Mouse (Mus musculus): Measurements from ENCODE around the gene Rsf1. TPM values are rescaled to one million over a fixed set of nuclear protein-coding genes. Genes with fewer than 3 reads are reported as not detected.

Rsf1 gene
- polyA plus RNA-seq, 1 experiment, result 66.4 TPM

DNA sequence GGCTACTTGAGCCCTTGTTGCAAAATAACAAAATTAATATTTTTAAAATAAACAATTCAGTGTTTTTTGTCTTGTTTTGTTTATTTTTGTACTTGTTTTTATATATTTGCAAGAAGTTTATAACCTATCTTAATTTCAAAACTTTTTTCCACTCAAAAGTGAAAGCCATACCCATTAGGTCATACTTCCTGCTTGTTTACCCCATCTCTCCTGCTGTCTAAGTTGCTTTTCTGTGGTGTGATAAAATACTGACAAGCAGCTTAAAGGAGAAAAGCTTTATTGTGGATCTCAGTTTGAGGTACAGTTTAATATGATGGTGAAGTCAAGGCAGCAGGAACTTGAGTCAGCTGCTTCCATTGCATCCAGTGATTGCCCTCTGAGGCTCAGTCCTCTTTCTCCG, 53.2 kb downstream of the Rsf1 start:
- Histone ChIP-seq H3K27ac (ENCODE audit: insufficient read depth, low read length) (no peak overlapping the region), H3K9me3 (replicated peaks; ENCODE audit: control insufficient read depth, insufficient read depth, low read length, poor library complexity, severe bottlenecking) (no peaks in the 10 kb centered on the region), H3K4me1 (ENCODE audit: control insufficient read depth, insufficient read depth, low read length) (no peaks in the 10 kb centered on the region), H3K4me3 (ENCODE audit: low read depth, low read length) (no peak overlapping the region), H3K27me3 (ENCODE audit: control insufficient read depth, insufficient read depth, low read length, poor library complexity, severe bottlenecking) (no peaks in the 10 kb centered on the region), H3K9ac (ENCODE audit: low read depth, poor library complexity, severe bottlenecking) (no peak overlapping the region), H3K36me3 (ENCODE audit: control insufficient read depth, insufficient read depth, low read length, poor library complexity, severe bottlenecking) (peaks cover 3% of the 10 kb centered on the region; the same call in 1 of the 2 replicates)
- TF ChIP-seq POLR2A (IDR thresholded peaks at IDR 0.05; ENCODE audit: insufficient read depth, low read length), result no peak
- no peak for TF ChIP-seq CTCF (IDR thresholded peaks at IDR 0.05; ENCODE audit: low read depth, low read length)
- no peak for TF ChIP-seq EP300 (IDR thresholded peaks at IDR 0.05; ENCODE audit: insufficient read depth, low read depth, low read length)

- TF ChIP-seq POLR2A (IDR thresholded peaks at IDR 0.05; ENCODE audit: insufficient read depth, low read length), result no peak
- TF ChIP-seq EP300 (IDR thresholded peaks at IDR 0.05; ENCODE audit: insufficient read depth, low read depth, low read length), result no peak
- no peak for TF ChIP-seq CTCF (IDR thresholded peaks at IDR 0.05; ENCODE audit: low read depth, low read length)
- no peaks in the 10 kb centered on the region for H3K9me3 ChIP-seq (replicated peaks; ENCODE audit: control insufficient read depth, insufficient read depth, low read length, poor library complexity, severe bottlenecking)
- H3K27ac ChIP-seq (ENCODE audit: insufficient read depth, low read length), result no peak overlapping the region
- H3K27me3 ChIP-seq (ENCODE audit: control insufficient read depth, insufficient read depth, low read length, poor library complexity, severe bottlenecking), result no peaks in the 10 kb centered on the region
- H3K4me3 ChIP-seq (ENCODE audit: low read depth, low read length), result no peak overlapping the region; the same call in 1 of the 2 replicates
- H3K4me1 ChIP-seq (ENCODE audit: control insufficient read depth, insufficient read depth, low read length), result peaks cover 1% of the 10 kb centered on the region
- no peaks in the 10 kb centered on the region; the same call in 1 of the 2 replicates for H3K36me3 ChIP-seq (ENCODE audit: control insufficient read depth, insufficient read depth, low read length, poor library complexity, severe bottlenecking)
- H3K9ac ChIP-seq (ENCODE audit: low read depth, poor library complexity, severe bottlenecking), result no peak overlapping the region
Measured at GRCm38 (mm10) chr7:97645060-97645459, 65.4 kb downstream of the Rsf1 start.

DNA sequence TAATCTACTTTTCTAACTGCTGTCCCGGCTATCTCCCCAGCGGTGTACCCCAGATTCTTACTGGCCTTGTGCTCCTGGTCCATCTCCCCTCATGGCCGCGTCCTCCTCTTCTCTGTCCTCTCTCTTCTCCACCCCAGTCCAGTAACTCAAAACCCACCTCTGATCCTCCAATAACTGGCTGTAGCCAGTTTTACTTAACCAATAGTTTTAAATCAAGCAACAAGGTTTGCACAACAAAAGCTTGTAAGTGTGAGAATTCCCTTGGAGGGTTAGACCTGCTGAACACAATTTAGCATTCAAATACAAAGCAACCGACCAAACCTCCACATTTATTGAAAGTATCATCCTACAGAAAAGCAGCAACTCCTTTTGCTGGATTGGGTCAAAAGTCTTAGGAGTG, 68.0 kb downstream of the Rsf1 start:
- Histone ChIP-seq H3K27me3 (ENCODE audit: control insufficient read depth, insufficient read depth, low read length, poor library complexity, severe bottlenecking) (no peaks in the 10 kb centered on the region), H3K36me3 (ENCODE audit: control insufficient read depth, insufficient read depth, low read length, poor library complexity, severe bottlenecking) (no peaks in the 10 kb centered on the region), H3K4me1 (ENCODE audit: control insufficient read depth, insufficient read depth, low read length) (peaks cover 2% of the 10 kb centered on the region), H3K27ac (ENCODE audit: insufficient read depth, low read length) (peak overlapping the region; percentile 90), H3K9me3 (replicated peaks; ENCODE audit: control insufficient read depth, insufficient read depth, low read length, poor library complexity, severe bottlenecking) (no peaks in the 10 kb centered on the region), H3K4me3 (ENCODE audit: low read depth, low read length) (peak overlapping the region; percentile 63), H3K9ac (ENCODE audit: low read depth, poor library complexity, severe bottlenecking) (no peak overlapping the region)
- TF ChIP-seq EP300 (IDR thresholded peaks at IDR 0.05; ENCODE audit: insufficient read depth, low read depth, low read length) (0 out of 2 replicates have a peak, but pooled peaks have one; percentile 6), CTCF (IDR thresholded peaks at IDR 0.05; ENCODE audit: low read depth, low read length) (no peak), POLR2A (IDR thresholded peaks at IDR 0.05; ENCODE audit: insufficient read depth, low read length) (peak; percentile 32)

GRCm38 (mm10) chr7:97650729-97651128, 71.0 kb downstream of the Rsf1 start:
- Histone ChIP-seq H3K9ac (ENCODE audit: low read depth, poor library complexity, severe bottlenecking) (no peak overlapping the region), H3K4me3 (ENCODE audit: low read depth, low read length) (no peak overlapping the region), H3K27me3 (ENCODE audit: control insufficient read depth, insufficient read depth, low read length, poor library complexity, severe bottlenecking) (no peaks in the 10 kb centered on the region), H3K9me3 (replicated peaks; ENCODE audit: control insufficient read depth, insufficient read depth, low read length, poor library complexity, severe bottlenecking) (no peaks in the 10 kb centered on the region), H3K36me3 (ENCODE audit: control insufficient read depth, insufficient read depth, low read length, poor library complexity, severe bottlenecking) (no peaks in the 10 kb centered on the region; the same call in 1 of the 2 replicates), H3K4me1 (ENCODE audit: control insufficient read depth, insufficient read depth, low read length) (peaks cover 5% of the 10 kb centered on the region), H3K27ac (ENCODE audit: insufficient read depth, low read length) (no peak overlapping the region)
- no peak for TF ChIP-seq POLR2A (IDR thresholded peaks at IDR 0.05; ENCODE audit: insufficient read depth, low read length)
- no peak for TF ChIP-seq EP300 (IDR thresholded peaks at IDR 0.05; ENCODE audit: insufficient read depth, low read depth, low read length)
- no peak for TF ChIP-seq CTCF (IDR thresholded peaks at IDR 0.05; ENCODE audit: low read depth, low read length)

GRCm38 (mm10) chr7:97656144-97656543, 76.5 kb downstream of the Rsf1 start:
- H3K9me3 ChIP-seq (replicated peaks; ENCODE audit: control insufficient read depth, insufficient read depth, low read length, poor library complexity, severe bottlenecking), result no peaks in the 10 kb centered on the region
- TF ChIP-seq CTCF (IDR thresholded peaks at IDR 0.05; ENCODE audit: low read depth, low read length), result no peak
- TF ChIP-seq POLR2A (IDR thresholded peaks at IDR 0.05; ENCODE audit: insufficient read depth, low read length), result no peak
- no peak for TF ChIP-seq EP300 (IDR thresholded peaks at IDR 0.05; ENCODE audit: insufficient read depth, low read depth, low read length)

DNA sequence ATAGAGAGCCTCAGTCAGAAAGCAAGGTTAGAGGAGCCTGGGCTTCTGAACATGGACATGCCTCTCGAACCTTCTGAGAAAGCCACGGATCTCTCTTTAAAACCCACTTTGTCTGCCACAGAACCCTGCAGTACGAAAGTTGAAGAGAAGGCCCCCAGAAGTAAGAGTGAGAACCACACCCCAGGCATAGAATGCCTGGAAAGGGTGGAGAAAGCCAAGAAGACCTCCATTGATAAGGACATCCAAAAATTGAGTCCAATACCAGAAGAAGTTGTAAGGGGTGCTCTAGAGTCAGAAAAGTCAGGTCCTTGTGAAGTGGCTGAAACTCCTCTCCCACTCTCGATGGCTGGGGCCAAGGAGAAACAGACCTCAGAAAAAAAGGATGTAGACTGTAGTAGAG, 81.9 kb downstream of the Rsf1 start:
- no peaks in the 10 kb centered on the region for H3K9me3 ChIP-seq (replicated peaks; ENCODE audit: control insufficient read depth, insufficient read depth, low read length, poor library complexity, severe bottlenecking)
- no peak overlapping the region for H3K9ac ChIP-seq (ENCODE audit: low read depth, poor library complexity, severe bottlenecking)
- H3K27me3 ChIP-seq (ENCODE audit: control insufficient read depth, insufficient read depth, low read length, poor library complexity, severe bottlenecking), result no peaks in the 10 kb centered on the region
- no peak for TF ChIP-seq POLR2A (IDR thresholded peaks at IDR 0.05; ENCODE audit: insufficient read depth, low read length)
- no peak for TF ChIP-seq CTCF (IDR thresholded peaks at IDR 0.05; ENCODE audit: low read depth, low read length)
- no peak for TF ChIP-seq EP300 (IDR thresholded peaks at IDR 0.05; ENCODE audit: insufficient read depth, low read depth, low read length)
- H3K4me3 ChIP-seq (ENCODE audit: low read depth, low read length), result no peak overlapping the region
- H3K27ac ChIP-seq (ENCODE audit: insufficient read depth, low read length), result no peak overlapping the region
- H3K36me3 ChIP-seq (ENCODE audit: control insufficient read depth, insufficient read depth, low read length, poor library complexity, severe bottlenecking), result peaks cover 21% of the 10 kb centered on the region
- H3K4me1 ChIP-seq (ENCODE audit: control insufficient read depth, insufficient read depth, low read length), result no peaks in the 10 kb centered on the region

More at GRCm38 (mm10) chr7:97656144-97656543, 76.5 kb downstream of the Rsf1 start:
- H3K36me3 ChIP-seq (ENCODE audit: control insufficient read depth, insufficient read depth, low read length, poor library complexity, severe bottlenecking), result peaks cover 4% of the 10 kb centered on the region
- no peak overlapping the region for H3K9ac ChIP-seq (ENCODE audit: low read depth, poor library complexity, severe bottlenecking)
- no peak overlapping the region for H3K27ac ChIP-seq (ENCODE audit: insufficient read depth, low read length)
- H3K27me3 ChIP-seq (ENCODE audit: control insufficient read depth, insufficient read depth, low read length, poor library complexity, severe bottlenecking), result no peaks in the 10 kb centered on the region
- peaks cover 4% of the 10 kb centered on the region for H3K4me1 ChIP-seq (ENCODE audit: control insufficient read depth, insufficient read depth, low read length)
- H3K4me3 ChIP-seq (ENCODE audit: low read depth, low read length), result no peak overlapping the region
